Mouse (Mus musculus): ENCODE measurements around the gene Fxr2.

The Fxr2 gene

GRCm38 (mm10) chr11:69632284-69633089 lies at the start of gene Fxr2:
TSS of gene Fxr2 (plus strand) at chr11:69632990.
- DNase-seq (ENCODE audit: low spot score) = peak; percentile 100

- DNase-seq (ENCODE audit: low spot score) = no peak
Observed at GRCm38 (mm10) chr11:69584008-69584407, 48.8 kb upstream of the Fxr2 start.

- no peak for DNase-seq (ENCODE audit: low spot score)
Observed at GRCm38 (mm10) chr11:69584937-69585336, 47.9 kb upstream of the Fxr2 start.

- no peak for DNase-seq (ENCODE audit: low spot score)
Observed at GRCm38 (mm10) chr11:69585718-69586325, 47.0 kb upstream of the Fxr2 start.

- no peak for DNase-seq (ENCODE audit: low spot score)
Observed at GRCm38 (mm10) chr11:69589207-69589834, 43.5 kb upstream of the Fxr2 start.

- DNase-seq (ENCODE audit: low spot score) = no peak
Observed at GRCm38 (mm10) chr11:69590622-69591021, 42.2 kb upstream of the Fxr2 start.

- no peak for DNase-seq (ENCODE audit: low spot score)
Observed at GRCm38 (mm10) chr11:69591424-69591823, 41.4 kb upstream of the Fxr2 start.

GRCm38 (mm10) chr11:69591899-69592637 lies 40.7 kb upstream of the Fxr2 start:
- no peak for DNase-seq (ENCODE audit: low spot score)

GRCm38 (mm10) chr11:69592799-69593198 lies 40.0 kb upstream of the Fxr2 start:
- DNase-seq (ENCODE audit: low spot score) = no peak

- no peak for DNase-seq (ENCODE audit: low spot score)
Observed at GRCm38 (mm10) chr11:69594853-69595252, 37.9 kb upstream of the Fxr2 start.

GRCm38 (mm10) chr11:69599436-69599835 lies 33.4 kb upstream of the Fxr2 start:
- DNase-seq (ENCODE audit: low spot score) = peak; percentile 55

GRCm38 (mm10) chr11:69600098-69600497 lies 32.7 kb upstream of the Fxr2 start:
- peak; percentile 85 for DNase-seq (ENCODE audit: low spot score)

GRCm38 (mm10) chr11:69601768-69602167 lies 31.0 kb upstream of the Fxr2 start:
- no peak for DNase-seq (ENCODE audit: low spot score)

GRCm38 (mm10) chr11:69603516-69603915 lies 29.3 kb upstream of the Fxr2 start:
- DNase-seq (ENCODE audit: low spot score) = no peak

GRCm38 (mm10) chr11:69604347-69604746 lies 28.4 kb upstream of the Fxr2 start:
- peak; percentile 20 for DNase-seq (ENCODE audit: low spot score)

- peak; percentile 18 for DNase-seq (ENCODE audit: low spot score)
Observed at GRCm38 (mm10) chr11:69604795-69605664, 27.8 kb upstream of the Fxr2 start.

GRCm38 (mm10) chr11:69605726-69606490 lies 26.9 kb upstream of the Fxr2 start, which contains the start of gene Atp1b2:
TSS of gene Atp1b2 (minus strand) at chr11:69605942.
- peak; percentile 87 for DNase-seq (ENCODE audit: low spot score)

GRCm38 (mm10) chr11:69606491-69606795 lies 26.3 kb upstream of the Fxr2 start:
- DNase-seq (ENCODE audit: low spot score) = no peak

GRCm38 (mm10) chr11:69606832-69607231 lies 26.0 kb upstream of the Fxr2 start:
- DNase-seq (ENCODE audit: low spot score) = no peak

GRCm38 (mm10) chr11:69608525-69608924 lies 24.3 kb upstream of the Fxr2 start:
- no peak for DNase-seq (ENCODE audit: low spot score)

- no peak for DNase-seq (ENCODE audit: low spot score)
Observed at GRCm38 (mm10) chr11:69609416-69609815, 23.4 kb upstream of the Fxr2 start.
